Mouse (Mus musculus) testis, adult 2 months (tissue): ENCODE measurements at regions not wholly inside any gene's neighbourhood (a gene's known extent, or its start where the extent isn't known, plus 50 kb on each side); places are given as distances from the start of the nearest gene placed in this dataset.

Experiments
- H3K27ac ChIP-seq: fragments of 200-500 bp; 2 replicates; pipeline ENCODE4 v1.5.1; 2012; ENCODE audit warnings: low read depth, low read length; ENCODE audit not compliant: control insufficient read depth, insufficient read depth
- H3K27me3 ChIP-seq: fragments of 200-500 bp; 2 replicates; pipeline ENCODE4 v1.6.1; 2012; ENCODE audit warnings: mild to moderate bottlenecking, low read length, moderate library complexity; ENCODE audit not compliant: control insufficient read depth, insufficient read depth
- H3K36me3 ChIP-seq: fragments of 200-500 bp; 2 replicates; pipeline ENCODE4 v1.6.1; 2012; ENCODE audit warnings: mild to moderate bottlenecking, low read length; ENCODE audit not compliant: control insufficient read depth, insufficient read depth
- H3K4me1 ChIP-seq: fragments of 200-500 bp; 2 replicates; pipeline ENCODE4 v1.6.1; 2012; ENCODE audit warnings: low read length; ENCODE audit not compliant: control insufficient read depth, insufficient read depth
- H3K4me3 ChIP-seq: fragments of 200-500 bp; 2 replicates; pipeline ENCODE4 v1.5.1; 2012; ENCODE audit warnings: low read depth, mild to moderate bottlenecking, low read length, moderate library complexity, mixed read lengths; ENCODE audit not compliant: control insufficient read depth
- CTCF ChIP-seq: fragments of 200-500 bp; IDR thresholded peaks from 2 replicates; pipeline ENCODE4 v1.5.1; 2012; ENCODE audit warnings: low read depth, mild to moderate bottlenecking, inconsistent platforms, low read length, moderate library complexity; ENCODE audit not compliant: control insufficient read depth, insufficient read depth, insufficient replicate concordance
- POLR2A ChIP-seq: fragments of 200-500 bp; IDR thresholded peaks from 2 replicates; pipeline ENCODE4 v1.6.1; 2012; ENCODE audit warnings: low read depth, mild to moderate bottlenecking, inconsistent platforms, low read length, moderate library complexity; ENCODE audit not compliant: control insufficient read depth

DNA sequence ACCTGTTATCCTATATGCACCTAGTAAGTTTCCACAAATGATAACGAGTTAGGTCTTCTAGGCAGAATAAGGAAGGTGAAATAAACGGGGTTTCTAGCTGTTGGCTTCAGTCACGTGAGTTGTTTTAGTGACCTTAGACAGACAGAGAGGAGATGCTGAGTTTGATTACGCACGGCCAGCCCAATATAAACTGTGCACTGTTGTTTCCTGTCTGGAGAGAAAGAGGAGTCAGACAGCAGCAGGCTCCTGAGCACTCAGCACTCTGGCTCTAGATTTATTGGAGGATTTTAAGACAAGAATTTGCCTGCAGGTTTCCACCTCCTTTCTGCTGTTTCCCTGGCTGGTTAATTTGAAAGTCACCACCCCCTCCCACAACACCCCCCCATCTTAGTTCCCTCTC lies 570.4 kb upstream of the Nox3 start:
- Histone ChIP-seq H3K4me1 (no peaks in the 10 kb centered on the region), H3K36me3 (no peaks in the 10 kb centered on the region), H3K27ac (no peak overlapping the region), H3K4me3 (no peak overlapping the region), H3K27me3 (no peaks in the 10 kb centered on the region)
- no peak for TF ChIP-seq CTCF
- no peak for TF ChIP-seq POLR2A

DNA sequence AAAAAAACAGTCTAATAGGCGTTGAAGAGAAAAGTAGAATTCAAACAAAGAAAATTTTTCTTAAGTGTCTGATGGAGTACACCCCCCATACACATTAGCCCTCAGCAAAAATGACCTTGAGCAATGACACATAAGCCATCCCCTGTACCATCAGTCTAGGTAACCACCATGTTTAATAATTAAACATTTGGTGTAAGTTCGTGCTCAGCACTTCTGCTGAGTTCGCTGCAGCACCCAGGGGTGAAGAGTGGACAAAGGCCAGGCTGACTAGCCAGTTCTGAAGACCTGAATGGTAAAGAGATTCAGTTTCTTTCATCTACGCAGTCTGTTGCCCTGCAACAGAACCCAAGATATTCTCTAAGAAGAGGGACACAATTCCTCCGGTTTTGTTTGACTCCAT lies 572.3 kb upstream of the Nox3 start:
- no peaks in the 10 kb centered on the region for H3K4me1 ChIP-seq
- no peak overlapping the region for H3K4me3 ChIP-seq
- H3K36me3 ChIP-seq, result no peaks in the 10 kb centered on the region
- no peak overlapping the region for H3K27ac ChIP-seq
- TF ChIP-seq POLR2A, result no peak
- TF ChIP-seq CTCF, result no peak
- no peaks in the 10 kb centered on the region for H3K27me3 ChIP-seq

DNA sequence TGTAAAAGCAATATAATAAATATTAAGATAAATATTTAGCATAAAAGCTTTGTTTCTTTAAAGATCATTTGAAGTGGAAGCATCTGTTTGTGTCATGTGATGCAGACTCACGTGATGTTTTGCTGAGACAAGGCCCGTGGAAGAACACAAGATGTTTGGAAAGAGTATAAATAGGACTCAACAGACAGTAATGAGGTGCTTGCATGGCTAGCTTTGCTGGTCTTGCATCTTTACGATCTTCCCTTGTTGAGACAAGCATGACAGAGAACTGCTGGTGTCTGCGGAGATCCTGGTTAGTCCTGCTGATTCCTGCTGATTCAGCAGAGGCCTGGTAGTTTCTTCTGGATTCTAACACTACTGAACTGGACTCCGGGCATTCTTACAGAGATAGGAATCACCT lies 576.4 kb upstream of the Nox3 start:
- no peak overlapping the region for H3K27ac ChIP-seq
- no peaks in the 10 kb centered on the region for H3K36me3 ChIP-seq
- no peak overlapping the region for H3K4me3 ChIP-seq
- no peaks in the 10 kb centered on the region for H3K4me1 ChIP-seq
- TF ChIP-seq CTCF (no peak), POLR2A (no peak)
- H3K27me3 ChIP-seq, result no peaks in the 10 kb centered on the region

DNA sequence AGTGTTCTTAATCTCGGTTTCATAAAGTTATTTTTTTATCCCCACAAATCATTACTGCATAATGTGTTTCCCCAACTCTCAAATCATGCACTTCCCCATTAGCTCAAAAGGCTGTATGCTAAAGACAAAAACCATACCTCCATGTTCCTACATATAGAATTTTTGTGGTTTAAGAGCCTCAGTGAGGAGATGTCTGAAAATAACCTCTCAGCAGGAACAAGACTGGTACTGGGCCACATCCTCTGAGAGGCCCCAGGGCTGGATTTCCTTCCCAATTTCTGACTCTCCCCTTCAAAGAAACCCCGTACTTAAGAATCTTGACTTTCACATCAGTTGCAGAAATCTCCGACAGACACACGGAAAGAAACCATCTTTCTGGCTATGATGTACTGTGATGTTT lies 580.7 kb upstream of the Nox3 start:
- H3K4me1 ChIP-seq, result no peaks in the 10 kb centered on the region
- no peaks in the 10 kb centered on the region for H3K36me3 ChIP-seq
- H3K4me3 ChIP-seq, result no peak overlapping the region
- TF ChIP-seq CTCF, result no peak
- no peak for TF ChIP-seq POLR2A
- no peaks in the 10 kb centered on the region for H3K27me3 ChIP-seq
- no peak overlapping the region for H3K27ac ChIP-seq

DNA sequence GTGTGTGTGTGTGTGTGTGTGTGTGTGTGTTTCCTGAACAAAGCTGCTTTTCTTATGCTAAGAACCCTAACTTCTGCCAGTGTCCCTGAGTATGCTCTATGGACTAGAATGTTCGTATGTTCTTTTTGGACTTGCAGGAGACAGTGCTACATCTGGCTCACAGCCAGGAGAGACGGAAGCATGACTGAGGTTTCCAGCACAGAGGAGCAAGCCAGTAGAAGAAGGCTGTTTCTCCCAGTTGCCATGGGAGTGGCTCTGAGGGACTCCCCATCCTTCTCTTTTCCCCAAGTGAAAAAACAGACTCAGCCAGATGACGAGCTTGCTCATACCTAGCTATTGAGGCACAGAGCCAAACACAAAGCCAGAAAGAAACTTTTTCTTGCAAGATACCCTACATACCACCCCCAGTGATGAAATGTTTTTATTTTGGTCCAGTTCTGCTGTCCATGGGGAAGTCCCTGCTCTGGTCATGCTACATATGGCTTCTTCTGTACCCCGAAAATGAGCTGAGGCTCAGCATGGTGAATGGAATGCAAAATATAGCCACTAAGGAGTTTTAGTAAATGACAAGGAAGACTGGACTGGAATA lies 582.3 kb upstream of the Nox3 start:
- H3K27me3 ChIP-seq, result no peaks in the 10 kb centered on the region
- TF ChIP-seq POLR2A (no peak), CTCF (no peak)
- H3K4me3 ChIP-seq, result no peak overlapping the region
- H3K4me1 ChIP-seq, result no peaks in the 10 kb centered on the region
- H3K27ac ChIP-seq, result no peak overlapping the region
- H3K36me3 ChIP-seq, result no peaks in the 10 kb centered on the region

DNA sequence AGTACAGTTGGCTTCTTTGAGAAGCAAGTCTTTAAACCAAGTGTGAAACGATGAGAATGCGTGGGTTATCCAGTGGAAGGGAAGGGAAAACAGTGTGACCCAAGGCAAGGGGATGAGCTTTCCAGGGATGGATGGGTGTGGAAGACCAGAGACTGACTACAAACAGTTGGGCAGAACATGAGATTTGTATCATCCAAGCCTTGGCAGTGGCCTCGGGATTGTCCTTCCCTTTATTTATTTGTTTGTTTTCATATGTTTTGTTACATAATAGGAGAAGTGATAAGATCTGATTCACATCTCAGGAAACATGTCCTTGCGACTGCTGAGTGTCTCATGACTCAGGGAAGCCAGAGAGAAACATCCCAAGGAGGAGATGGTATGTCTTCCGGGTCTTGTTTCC lies 585.4 kb upstream of the Nox3 start:
- TF ChIP-seq POLR2A (no peak), CTCF (no peak)
- Histone ChIP-seq H3K4me3 (no peak overlapping the region), H3K4me1 (no peaks in the 10 kb centered on the region), H3K27ac (no peak overlapping the region), H3K27me3 (no peaks in the 10 kb centered on the region), H3K36me3 (no peaks in the 10 kb centered on the region)

DNA sequence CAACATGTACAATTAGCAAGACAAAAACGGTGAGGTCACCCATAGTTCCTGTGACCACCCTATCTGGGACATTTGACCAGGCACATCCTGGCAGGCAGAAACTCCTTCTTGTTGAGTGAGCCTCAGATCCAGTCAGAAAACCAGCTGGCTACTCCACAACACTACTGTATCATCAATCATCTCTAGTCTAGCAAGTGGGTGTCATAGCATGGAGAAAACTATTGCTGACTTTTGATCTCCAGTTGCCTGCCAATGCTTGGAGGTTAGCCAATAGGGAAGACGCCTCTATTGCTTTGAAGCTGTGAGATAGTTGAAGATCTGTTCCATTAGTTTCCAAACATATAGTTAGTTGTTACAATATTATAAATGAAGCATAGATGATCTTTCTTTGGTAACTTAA lies 595.4 kb upstream of the Nox3 start:
- Histone ChIP-seq H3K4me1 (no peaks in the 10 kb centered on the region), H3K4me3 (no peak overlapping the region), H3K27ac (no peak overlapping the region), H3K27me3 (no peaks in the 10 kb centered on the region), H3K36me3 (no peaks in the 10 kb centered on the region)
- TF ChIP-seq POLR2A (no peak), CTCF (no peak)
